Mouse (Mus musculus) hindbrain, embryonic 16.5 days (tissue): ENCODE data around the gene Gm20431. TPM values are rescaled to one million over a fixed set of nuclear protein-coding genes. Genes with fewer than 3 reads are reported as not detected.

ENCODE experiments used
- ATAC-seq: fragments of 200-750 bp; cut with Nextera tagmentation; 2 replicates; pipeline ENCODE4 v1.8.0; 2017; ENCODE audit warnings: moderate TSS enrichment, moderate library complexity
- H3K27ac ChIP-seq: fragments of 300-500 bp; sonication (generic); 2 replicates; pipeline ENCODE4 v1.5.1; 2014; ENCODE audit warnings: low read depth, mild to moderate bottlenecking, control low read depth, low read length, moderate library complexity
- H3K27me3 ChIP-seq: fragments of 300-500 bp; sonication (generic); replicated peaks from 2 replicates; pipeline ENCODE4 v1.6.1; 2014; ENCODE audit warnings: low read length; ENCODE audit not compliant: control insufficient read depth, insufficient read depth
- H3K36me3 ChIP-seq: fragments of 300-500 bp; sonication (generic); 2 replicates; pipeline ENCODE4 v1.6.1; 2014; ENCODE audit warnings: mild to moderate bottlenecking, low read length, moderate library complexity, mixed read lengths; ENCODE audit not compliant: control insufficient read depth, insufficient read depth
- H3K4me1 ChIP-seq: fragments of 300-500 bp; sonication (generic); 2 replicates; pipeline ENCODE4 v1.6.1; 2014; ENCODE audit warnings: low read depth, low read length; ENCODE audit not compliant: control insufficient read depth, insufficient read depth
- H3K4me2 ChIP-seq: fragments of 300-500 bp; sonication (generic); 2 replicates; pipeline ENCODE4 v1.6.1; 2014; ENCODE audit warnings: mild to moderate bottlenecking, low read length, control low read depth, moderate library complexity
- H3K4me3 ChIP-seq: fragments of 300-500 bp; sonication (generic); 2 replicates; pipeline ENCODE4 v1.5.1; 2014; ENCODE audit warnings: mild to moderate bottlenecking, low read length, control low read depth, moderate library complexity
- H3K9ac ChIP-seq: fragments of 300-500 bp; sonication (generic); 2 replicates; pipeline ENCODE4 v1.6.1; 2014; ENCODE audit warnings: low read depth, mild to moderate bottlenecking, control low read depth, low read length, moderate library complexity
- H3K9me3 ChIP-seq: fragments of 300-500 bp; sonication (generic); 2 replicates; pipeline ENCODE4 v1.6.1; 2014; ENCODE audit warnings: mild to moderate bottlenecking, low read length, moderate library complexity; ENCODE audit not compliant: control insufficient read depth
- WGBS: fragments of 180-500 bp; shearing (Covaris S2); extraction: QIAGEN DNeasy Blood & Tissue Kit; methylation state at CpG from one replicate; pipeline ENCODE4 v1.1.7; 2014; 5-methylcytosine and 5-hydroxymethylcytosine counted together
- polyA plus RNA-seq: library from polyadenylated mRNA; unstranded; fragments of >200 nt; fragmentation: Nextera tagmentation; extraction: Ambion mirVana; gene quantifications from 2 replicates; pipeline ENCODE4 v1.2.1, GENCODE M21; 2015

Gm20431 gene
- polyA plus RNA-seq, 1 experiment from 2014 or later = 12.8 TPM

GRCm38 (mm10) chr2:167690962-167691311 lies 29.6 kb upstream of the Gm20431 start:
- no peak for ATAC-seq
- H3K9ac ChIP-seq = no peak overlapping the region
- no peak overlapping the region for H3K27ac ChIP-seq
- H3K4me1 ChIP-seq = peaks cover 12% of the 10 kb centered on the region
- 85% methylated on average over 12 of the region's 12 CpGs for WGBS
- H3K4me3 ChIP-seq = no peak overlapping the region
- peaks cover 29% of the 10 kb centered on the region for H3K27me3 ChIP-seq
- no peak overlapping the region for H3K4me2 ChIP-seq
- no peaks in the 10 kb centered on the region for H3K36me3 ChIP-seq
- no peaks in the 10 kb centered on the region for H3K9me3 ChIP-seq

GRCm38 (mm10) chr2:167690219-167690961 lies 29.1 kb upstream of the Gm20431 start:
- Histone ChIP-seq H3K4me3 (peak overlapping the region; percentile 72), H3K9me3 (no peaks in the 10 kb centered on the region), H3K36me3 (no peaks in the 10 kb centered on the region), H3K27ac (no peak overlapping the region), H3K4me2 (peak overlapping the region; percentile 93), H3K4me1 (peaks cover 12% of the 10 kb centered on the region), H3K27me3 (peaks cover 29% of the 10 kb centered on the region), H3K9ac (no peak overlapping the region)
- ATAC-seq = no peak
- WGBS = 61% methylated on average over 15 of the region's 15 CpGs

GRCm38 (mm10) chr2:167689501-167690218 lies 28.4 kb upstream of the Gm20431 start, which contains the start of gene Tmem189:
TSS of gene Tmem189 (minus strand) at chr2:167689822.
- Histone ChIP-seq H3K9me3 (no peaks in the 10 kb centered on the region), H3K27me3 (peaks cover 29% of the 10 kb centered on the region), H3K36me3 (no peaks in the 10 kb centered on the region), H3K4me1 (peaks cover 12% of the 10 kb centered on the region), H3K27ac (peak within 1 kb of the TSS; percentile 57; the same call in 1 of the 2 replicates), H3K9ac (peak within 1 kb of the TSS; percentile 75), H3K4me2 (peak within 1 kb of the TSS; percentile 93), H3K4me3 (peak within 1 kb of the TSS; percentile 72)
- peak; percentile 24; the same call in 1 of the 2 replicates for ATAC-seq
- 1% methylated on average over 82 of the region's 99 CpGs for WGBS

GRCm38 (mm10) chr2:167688498-167689451 lies 27.5 kb upstream of the Gm20431 start, which contains the start of gene Cebpb:
TSS of gene Cebpb (plus strand) at chr2:167688915.
- peak within 1 kb of the TSS; percentile 93 for H3K4me2 ChIP-seq
- H3K4me3 ChIP-seq = peak within 1 kb of the TSS; percentile 72
- H3K27me3 ChIP-seq = peaks cover 29% of the 10 kb centered on the region
- peaks cover 12% of the 10 kb centered on the region for H3K4me1 ChIP-seq
- under 1% methylated on average over 70 of the region's 147 CpGs for WGBS
- H3K9ac ChIP-seq = peak within 1 kb of the TSS; percentile 75
- no peaks in the 10 kb centered on the region for H3K9me3 ChIP-seq
- no peaks in the 10 kb centered on the region for H3K36me3 ChIP-seq
- peak; percentile 65 for ATAC-seq
- peak within 1 kb of the TSS; percentile 57; the same call in 1 of the 2 replicates for H3K27ac ChIP-seq

GRCm38 (mm10) chr2:167688126-167688497 lies 26.8 kb upstream of the Gm20431 start:
- ATAC-seq = peak; percentile 53
- Histone ChIP-seq H3K27ac (no peak overlapping the region), H3K4me3 (peak overlapping the region; percentile 72), H3K27me3 (peaks cover 29% of the 10 kb centered on the region), H3K36me3 (no peaks in the 10 kb centered on the region), H3K4me1 (peaks cover 12% of the 10 kb centered on the region), H3K4me2 (peak overlapping the region; percentile 93), H3K9ac (no peak overlapping the region; the same call in 1 of the 2 replicates), H3K9me3 (no peaks in the 10 kb centered on the region)
- 28% methylated on average over 12 of the region's 12 CpGs for WGBS

- H3K27me3 ChIP-seq = peaks cover 29% of the 10 kb centered on the region
- no peak overlapping the region for H3K4me3 ChIP-seq
- no peak overlapping the region for H3K27ac ChIP-seq
- ATAC-seq = peak; percentile 19; the same call in 1 of the 2 replicates
- H3K9ac ChIP-seq = no peak overlapping the region
- peaks cover 12% of the 10 kb centered on the region for H3K4me1 ChIP-seq
- no peaks in the 10 kb centered on the region for H3K9me3 ChIP-seq
- WGBS = 60% methylated on average over 11 of the region's 11 CpGs
- H3K36me3 ChIP-seq = no peaks in the 10 kb centered on the region
- no peak overlapping the region for H3K4me2 ChIP-seq
These were observed 26.4 kb upstream of the Gm20431 start for GRCm38 (mm10) chr2:167687651-167688101.

- ATAC-seq = no peak
- H3K9ac ChIP-seq = no peak overlapping the region
- H3K27me3 ChIP-seq = peaks cover 30% of the 10 kb centered on the region
- no peak overlapping the region for H3K4me2 ChIP-seq
- no peaks in the 10 kb centered on the region for H3K9me3 ChIP-seq
- no peak overlapping the region for H3K4me3 ChIP-seq
- no peak overlapping the region for H3K27ac ChIP-seq
- WGBS = 88% methylated on average over 4 of the region's 4 CpGs
- no peaks in the 10 kb centered on the region for H3K36me3 ChIP-seq
- H3K4me1 ChIP-seq = peaks cover 12% of the 10 kb centered on the region
These were observed 25.9 kb upstream of the Gm20431 start for GRCm38 (mm10) chr2:167687250-167687586.

GRCm38 (mm10) chr2:167686382-167687249 lies 25.3 kb upstream of the Gm20431 start:
- WGBS = 80% methylated on average over 16 of the region's 16 CpGs
- H3K4me2 ChIP-seq = no peak overlapping the region
- H3K36me3 ChIP-seq = no peaks in the 10 kb centered on the region
- H3K9me3 ChIP-seq = no peaks in the 10 kb centered on the region
- no peak overlapping the region for H3K27ac ChIP-seq
- H3K4me3 ChIP-seq = no peak overlapping the region
- ATAC-seq = no peak
- H3K9ac ChIP-seq = no peak overlapping the region
- H3K27me3 ChIP-seq = peaks cover 27% of the 10 kb centered on the region
- peaks cover 12% of the 10 kb centered on the region for H3K4me1 ChIP-seq
